Mouse (Mus musculus): ENCODE results near the gene Btg1-ps2. TPM values are rescaled to one million over a fixed set of nuclear protein-coding genes. Genes with fewer than 3 reads are reported as not detected.
"Not testable (repeated sequence)": the region's sequence is repeated elsewhere in the genome, so short reads cannot be mapped to it uniquely, and the experiment has no call there.

The Btg1-ps2 gene
- total RNA-seq (2015) (not detected in 2 replicates), total RNA-seq (2017) (not detected in 2 replicates)

GRCm38 (mm10) chrX:38043014-38043413 lies at the start of gene Btg1-ps2:
Gene Btg1-ps2 (minus strand): TSS chrX:38043114.
- not testable (repeated sequence) for ATAC-seq (ENCODE audit: poor library complexity, severe bottlenecking)

GRCm38 (mm10) chrX:38085041-38085440 lies 42.1 kb upstream of the Btg1-ps2 start, which contains the start of gene Rhox11:
Gene Rhox11 (minus strand): TSS chrX:38085141.
- no peak for ATAC-seq (ENCODE audit: poor library complexity, severe bottlenecking)

- no peak for ATAC-seq (ENCODE audit: poor library complexity, severe bottlenecking)
Observed at GRCm38 (mm10) chrX:38084226-38084625, 41.3 kb upstream of the Btg1-ps2 start.

GRCm38 (mm10) chrX:38066175-38066574 lies 23.3 kb upstream of the Btg1-ps2 start, which contains the start of gene Rhox10:
Gene Rhox10 (plus strand): TSS chrX:38066475.
- ATAC-seq (ENCODE audit: poor library complexity, severe bottlenecking): no peak

- ATAC-seq (ENCODE audit: poor library complexity, severe bottlenecking): no peak
Observed at GRCm38 (mm10) chrX:38061544-38061943, 18.6 kb upstream of the Btg1-ps2 start.

GRCm38 (mm10) chrX:38039666-38040065 lies 3.2 kb downstream of the Btg1-ps2 start:
- ATAC-seq (ENCODE audit: poor library complexity, severe bottlenecking): no peak

GRCm38 (mm10) chrX:38033841-38034240 lies 9.1 kb downstream of the Btg1-ps2 start:
- ATAC-seq (ENCODE audit: poor library complexity, severe bottlenecking): no peak

- ATAC-seq (ENCODE audit: poor library complexity, severe bottlenecking): not testable (repeated sequence)
Observed at GRCm38 (mm10) chrX:38018597-38018996, 24.3 kb downstream of the Btg1-ps2 start, which contains the start of gene Btg1-ps1. Gene Btg1-ps1 (minus strand): TSS chrX:38018815.

GRCm38 (mm10) chrX:38008756-38009155 lies 34.2 kb downstream of the Btg1-ps2 start:
- no peak for ATAC-seq (ENCODE audit: poor library complexity, severe bottlenecking)

Other genes starting within 250 kb of the Btg1-ps2 start
- gene Rhox5, start 238.3 kb downstream of the Btg1-ps2 start, total RNA-seq (2015): not detected in 2 replicates
- not detected in 2 replicates for gene Rhox5, start 238.3 kb downstream of the Btg1-ps2 start, total RNA-seq (2017)
- not detected in 2 replicates for gene Rhox6, start 216.2 kb downstream of the Btg1-ps2 start, total RNA-seq (2015)
- gene Rhox6, start 216.2 kb downstream of the Btg1-ps2 start, total RNA-seq (2017): not detected in 2 replicates
- gene Rhox7a, start 211.4 kb downstream of the Btg1-ps2 start, total RNA-seq (2015): not detected in 2 replicates
- gene Rhox7a, start 211.4 kb downstream of the Btg1-ps2 start, total RNA-seq (2017): not detected in 2 replicates
- gene Rhox8, start 164.2 kb downstream of the Btg1-ps2 start, total RNA-seq (2015): 0.31 TPM in 1 of 2 replicates, not detected in the other
- not detected in 2 replicates for gene Rhox8, start 164.2 kb downstream of the Btg1-ps2 start, total RNA-seq (2017)
- gene Rhox7b, start 145.9 kb downstream of the Btg1-ps2 start, total RNA-seq (2015): not detected in 2 replicates
- gene Rhox7b, start 145.9 kb downstream of the Btg1-ps2 start, total RNA-seq (2017): not detected in 2 replicates
- gene Rhox9, start 141.3 kb downstream of the Btg1-ps2 start, total RNA-seq (2015): not detected in 2 replicates
- gene Rhox9, start 141.3 kb downstream of the Btg1-ps2 start, total RNA-seq (2017): not detected in 2 replicates
- gene Btg1-ps1, start 24.3 kb downstream of the Btg1-ps2 start, total RNA-seq (2015): not detected in 2 replicates
- not detected in 2 replicates for gene Btg1-ps1, start 24.3 kb downstream of the Btg1-ps2 start, total RNA-seq (2017)
- gene Rhox10, start 23.4 kb upstream of the Btg1-ps2 start, total RNA-seq (2015): not detected in 2 replicates
- gene Rhox10, start 23.4 kb upstream of the Btg1-ps2 start, total RNA-seq (2017): not detected in 2 replicates
- not detected in 2 replicates for gene Rhox11, start 42.0 kb upstream of the Btg1-ps2 start, total RNA-seq (2015)
- not detected in 2 replicates for gene Rhox11, start 42.0 kb upstream of the Btg1-ps2 start, total RNA-seq (2017)
- not detected in 2 replicates for gene Rhox12, start 67.8 kb upstream of the Btg1-ps2 start, total RNA-seq (2015)
- not detected in 2 replicates for gene Rhox12, start 67.8 kb upstream of the Btg1-ps2 start, total RNA-seq (2017)
- gene Rhox13, start 78.1 kb upstream of the Btg1-ps2 start, total RNA-seq (2015): not detected in 2 replicates
- not detected in 2 replicates for gene Rhox13, start 78.1 kb upstream of the Btg1-ps2 start, total RNA-seq (2017)
- gene Zbtb33, start 146.7 kb upstream of the Btg1-ps2 start, total RNA-seq (2015): 29.1 and 32.1 TPM in 2 replicates
- 20.7 and 24.2 TPM in 2 replicates for gene Zbtb33, start 146.7 kb upstream of the Btg1-ps2 start, total RNA-seq (2017)
- not detected in 2 replicates for gene Tmem255a, start 209.3 kb upstream of the Btg1-ps2 start, total RNA-seq (2015)
- gene Tmem255a, start 209.3 kb upstream of the Btg1-ps2 start, total RNA-seq (2017): 0.12 TPM in 1 of 2 replicates, not detected in the other